Mouse (Mus musculus) thymus, postnatal 0 days (tissue): ENCODE measurements around the gene Slc6a17. TPM values are rescaled to one million over a fixed set of nuclear protein-coding genes. Genes with fewer than 3 reads are reported as not detected.
A peak's percentile ranks its signal among the peaks of the same experiment; 100 is the strongest.

Source experiments
- DNase-seq: peaks from one replicate; pipeline ENCODE4 v3.0.0-alpha.2; 2015; ENCODE audit warnings: low spot score
- polyA plus RNA-seq: library from polyadenylated mRNA; unstranded; fragments of >200 nt; fragmentation: Nextera tagmentation; extraction: Ambion mirVana; gene quantifications from 2 replicates; pipeline ENCODE4 v1.2.1, GENCODE M21; 2015

Gene Slc6a17
- polyA plus RNA-seq, 1 experiment from 2014 or later, result 0.33 TPM

GRCm38 (mm10) chr3:107528401-107529118 is 10.7 kb upstream of the Slc6a17 start:
- no peak for DNase-seq

GRCm38 (mm10) chr3:107524547-107524946 is 6.7 kb upstream of the Slc6a17 start:
- no peak for DNase-seq

- DNase-seq, result no peak
Observed at GRCm38 (mm10) chr3:107520931-107521330, 3.1 kb upstream of the Slc6a17 start.

DNA sequence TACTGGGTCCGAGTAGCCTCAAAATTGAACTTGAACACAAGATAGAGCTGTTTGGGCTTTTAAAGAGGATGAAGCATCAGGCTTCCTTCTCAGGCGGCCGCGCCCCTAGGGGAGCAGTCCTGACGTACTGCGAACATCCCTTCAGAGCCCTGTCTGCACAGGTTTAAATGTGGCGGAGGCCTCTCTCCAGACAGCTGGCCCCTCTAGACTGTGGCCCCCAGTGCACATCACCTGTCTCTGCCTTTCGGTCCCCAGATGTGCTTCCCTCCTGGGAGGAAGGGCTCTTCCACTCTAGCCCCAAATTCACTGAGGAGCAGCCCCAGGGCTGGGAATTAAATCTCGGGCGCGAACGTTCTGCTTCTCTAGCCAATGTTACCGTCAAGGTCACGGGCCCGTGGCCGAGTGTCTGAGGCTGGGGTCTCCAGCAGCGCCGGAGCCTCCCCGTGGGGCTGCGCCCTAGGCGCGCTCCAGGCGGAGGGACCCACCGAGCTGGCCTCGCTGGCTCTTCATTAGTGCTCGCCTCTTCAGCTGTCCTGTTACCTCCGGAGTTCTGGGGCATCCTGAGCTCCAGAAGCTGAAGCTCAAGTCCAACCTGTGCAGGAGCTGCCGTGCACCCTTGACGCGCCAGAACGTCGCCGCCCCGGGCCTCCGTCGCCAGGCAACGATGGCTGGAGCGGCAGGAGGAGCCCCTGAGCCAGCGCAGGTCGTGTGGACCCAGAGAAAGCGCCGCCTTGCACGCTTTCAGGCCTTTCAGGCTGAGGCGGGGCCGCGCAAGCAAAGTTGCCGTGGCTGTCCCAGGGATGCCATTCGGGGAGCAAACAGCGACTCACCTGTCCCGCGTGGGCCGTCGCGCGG is 815 bp downstream of the Slc6a17 start:
- DNase-seq, result no peak

GRCm38 (mm10) chr3:107515989-107516388 is 1.8 kb downstream of the Slc6a17 start:
- DNase-seq, result no peak

DNA sequence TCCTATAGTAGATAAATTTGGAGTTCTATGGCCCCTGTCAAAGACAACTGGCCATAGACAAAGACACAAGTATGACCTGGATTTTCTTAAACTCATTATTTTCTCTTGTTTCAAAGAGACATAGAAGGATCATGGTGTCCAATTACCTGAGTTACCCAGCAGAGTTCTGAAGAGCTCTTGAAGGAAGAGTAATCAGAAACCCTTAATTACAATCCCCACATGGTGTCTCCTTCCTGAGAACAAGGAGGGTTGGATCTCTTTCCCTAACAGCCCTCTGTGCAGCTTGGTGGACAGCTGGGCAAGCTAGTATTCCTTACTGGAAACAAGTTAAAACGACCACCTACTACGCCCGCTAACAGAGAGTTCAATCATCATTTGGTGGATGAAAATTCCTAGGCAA is 6.4 kb downstream of the Slc6a17 start:
- no peak for DNase-seq

- DNase-seq, result no peak
Observed at GRCm38 (mm10) chr3:107508696-107509095, 9.1 kb downstream of the Slc6a17 start.

DNA sequence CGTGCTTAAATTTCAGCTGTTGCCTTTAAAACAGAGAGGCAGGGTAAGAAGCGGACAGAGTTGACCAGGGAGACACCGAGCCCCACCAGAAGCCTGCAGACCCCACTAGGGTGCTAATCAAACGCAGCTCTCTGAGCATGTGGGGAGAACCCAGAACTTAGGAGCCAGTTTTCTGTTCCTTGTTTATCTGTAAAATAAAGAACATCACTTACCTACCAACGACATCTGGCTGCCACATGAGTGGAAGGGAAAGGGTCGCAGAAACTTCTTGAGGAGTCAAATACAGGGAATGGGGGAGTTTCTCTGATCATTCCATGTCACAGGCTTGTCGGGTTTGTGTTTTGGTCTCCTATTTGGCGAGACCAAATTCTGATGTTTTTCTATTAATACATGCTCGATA is 9.9 kb downstream of the Slc6a17 start:
- no peak for DNase-seq

DNA sequence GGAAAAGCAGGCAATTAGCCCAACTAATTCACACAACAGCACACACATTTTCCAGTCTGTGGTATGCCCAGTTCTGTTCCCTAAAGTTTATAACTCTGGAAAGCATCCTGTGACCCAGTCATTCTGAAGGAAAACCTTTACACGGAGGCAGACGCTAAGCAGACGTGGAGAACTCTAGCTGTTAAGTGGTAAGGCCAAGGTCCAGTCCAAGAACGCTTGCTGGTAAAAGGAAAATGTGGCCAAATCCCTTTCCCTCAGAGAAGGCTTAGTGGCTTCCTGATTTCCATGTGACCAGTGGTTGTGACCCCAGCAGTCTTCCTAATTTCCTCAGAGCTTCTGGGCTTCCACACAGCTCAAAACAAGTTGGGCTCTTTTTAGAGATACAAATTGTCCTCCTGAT is 11.3 kb downstream of the Slc6a17 start:
- no peak for DNase-seq

DNA sequence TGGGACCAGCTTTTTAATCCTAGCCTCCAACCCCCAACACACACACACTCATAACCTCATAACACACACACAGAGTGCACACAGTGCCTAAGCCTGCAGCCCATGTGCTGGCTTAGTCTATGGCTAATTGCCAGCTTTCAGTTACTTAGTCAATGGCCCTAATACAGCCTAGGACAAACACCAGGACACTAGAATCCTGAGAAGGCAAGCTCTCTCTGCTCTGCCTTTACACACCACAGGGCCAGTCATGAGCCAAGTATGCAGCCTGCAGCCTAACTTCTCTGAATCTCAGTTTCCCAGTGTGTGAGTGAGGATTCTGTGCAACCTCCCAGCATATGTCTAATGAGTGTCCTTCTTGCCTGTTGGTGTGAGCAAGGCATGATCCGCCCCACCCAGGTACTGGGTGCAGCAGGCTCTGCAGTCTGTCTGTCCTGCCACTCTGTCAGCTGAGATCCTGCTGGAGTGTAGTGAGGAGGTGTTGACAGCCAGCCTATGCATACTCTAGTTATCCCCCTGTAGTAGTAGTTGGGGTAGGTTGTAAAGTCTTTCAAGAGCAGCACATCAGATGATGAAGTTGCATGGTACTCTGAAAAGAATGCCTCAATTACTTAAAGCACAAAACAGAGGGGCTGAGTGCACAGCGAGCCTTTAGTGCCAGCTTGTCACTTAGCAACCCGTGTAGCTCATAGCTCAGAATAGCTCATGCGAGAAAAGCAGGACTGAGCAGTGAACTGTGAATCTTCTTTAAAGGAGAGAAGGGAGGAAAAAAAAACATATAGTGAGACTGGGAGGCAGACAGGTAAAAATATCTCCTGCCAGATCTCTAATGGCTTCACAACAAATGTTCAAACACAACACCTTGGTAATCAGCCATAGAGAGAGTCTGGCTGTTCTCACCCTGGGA is 12.1 kb downstream of the Slc6a17 start:
- no peak for DNase-seq

DNA sequence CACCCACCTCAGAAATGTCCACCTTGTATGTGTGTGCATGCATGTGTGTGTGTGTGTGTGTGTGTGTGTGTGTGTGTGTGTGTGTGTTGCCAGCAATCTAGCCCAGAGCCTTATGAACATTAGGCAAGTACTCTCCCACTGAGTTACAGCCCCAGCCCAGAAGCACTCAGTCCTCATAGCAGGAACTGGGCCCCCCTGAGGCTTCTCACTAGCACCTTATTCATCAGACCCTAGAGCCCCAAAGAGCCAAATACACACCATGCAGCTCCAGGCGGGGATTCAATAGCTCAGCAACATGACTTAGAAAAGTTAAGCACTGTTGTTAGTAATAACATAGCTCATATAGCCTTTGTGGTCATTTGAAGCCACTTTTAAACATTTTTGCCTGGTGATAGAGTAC is 13.3 kb downstream of the Slc6a17 start:
- no peak for DNase-seq

DNA sequence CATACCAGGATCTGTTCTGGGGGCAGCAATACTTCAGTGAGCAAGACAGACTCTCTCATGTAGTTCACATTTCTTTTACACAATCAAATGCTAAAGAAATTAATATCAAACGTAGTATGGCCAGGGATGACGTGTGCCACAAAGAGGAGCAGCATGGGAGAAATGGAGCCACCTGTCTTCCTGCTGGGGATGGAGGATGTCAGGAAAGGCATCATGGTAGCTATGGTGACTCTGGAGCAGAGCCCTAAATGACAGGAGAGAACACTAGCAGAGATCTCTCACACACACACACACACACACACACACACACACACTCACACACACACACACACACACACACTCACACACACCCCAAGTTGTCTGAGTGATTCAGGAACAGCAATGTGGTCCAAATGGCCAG is 14.1 kb downstream of the Slc6a17 start:
- no peak for DNase-seq

- no peak for DNase-seq
Observed at GRCm38 (mm10) chr3:107501702-107502151, 16.1 kb downstream of the Slc6a17 start.

DNA sequence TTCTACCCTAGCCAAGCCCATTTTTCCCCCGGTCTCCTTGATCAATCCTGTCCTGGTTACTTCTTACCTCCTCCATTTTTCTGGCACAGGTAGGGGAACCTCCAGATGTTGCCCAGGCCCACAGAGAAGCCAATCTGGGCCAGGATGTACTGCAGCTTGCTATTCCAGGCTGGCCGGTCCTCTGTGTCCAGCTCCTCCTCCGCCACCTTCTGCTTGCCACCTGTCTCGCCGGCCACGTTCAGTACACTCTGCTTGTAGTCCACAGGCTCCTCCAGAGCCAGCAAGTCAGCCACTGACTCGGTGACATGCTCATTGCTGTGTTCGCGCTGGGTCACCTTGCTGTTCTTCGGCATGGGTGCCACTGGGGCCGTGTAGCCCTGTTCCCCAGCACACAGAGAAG is 17.5 kb downstream of the Slc6a17 start:
- no peak for DNase-seq

DNA sequence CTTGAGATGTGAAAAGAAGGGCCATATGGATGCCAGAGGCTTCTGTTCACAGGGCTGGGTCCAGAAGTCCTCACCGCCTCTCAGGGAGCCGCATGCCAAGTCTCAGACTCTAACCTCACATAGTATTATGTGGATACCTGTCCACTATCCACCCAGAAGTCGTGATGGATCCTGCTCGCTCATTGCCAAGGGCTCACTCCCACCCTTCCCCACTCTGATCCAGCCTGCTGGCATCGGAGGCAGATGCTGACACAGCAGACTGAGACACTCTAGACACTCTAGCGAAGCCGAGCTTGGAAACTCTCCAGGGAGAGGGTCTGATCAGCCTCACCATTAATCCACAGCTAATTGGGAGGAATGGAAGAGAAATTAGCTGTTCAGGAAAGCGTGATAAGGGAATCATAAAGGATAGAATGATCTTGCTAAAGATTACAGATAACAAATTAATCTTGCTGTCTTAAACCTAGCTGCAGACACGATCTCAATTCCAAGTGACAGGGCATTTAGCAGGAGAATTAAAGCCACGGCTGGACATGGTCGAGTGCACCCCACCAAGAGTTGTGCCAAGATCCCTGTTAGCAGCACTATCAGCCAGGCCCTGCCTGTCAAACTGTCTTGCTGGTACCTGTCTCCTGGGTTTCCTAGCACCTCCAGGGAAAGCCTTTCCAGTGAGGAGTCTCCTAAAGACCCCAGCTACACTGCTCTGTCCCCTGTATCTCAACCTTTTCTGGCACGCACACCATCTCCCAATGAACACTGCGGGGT is 21.6 kb downstream of the Slc6a17 start:
- DNase-seq, result no peak

- no peak for DNase-seq
Observed at GRCm38 (mm10) chr3:107495524-107495923, 22.3 kb downstream of the Slc6a17 start.

- no peak for DNase-seq
Observed at GRCm38 (mm10) chr3:107491459-107491858, 26.4 kb downstream of the Slc6a17 start.

- no peak for DNase-seq
Observed at GRCm38 (mm10) chr3:107488637-107489036, 29.2 kb downstream of the Slc6a17 start.

DNA sequence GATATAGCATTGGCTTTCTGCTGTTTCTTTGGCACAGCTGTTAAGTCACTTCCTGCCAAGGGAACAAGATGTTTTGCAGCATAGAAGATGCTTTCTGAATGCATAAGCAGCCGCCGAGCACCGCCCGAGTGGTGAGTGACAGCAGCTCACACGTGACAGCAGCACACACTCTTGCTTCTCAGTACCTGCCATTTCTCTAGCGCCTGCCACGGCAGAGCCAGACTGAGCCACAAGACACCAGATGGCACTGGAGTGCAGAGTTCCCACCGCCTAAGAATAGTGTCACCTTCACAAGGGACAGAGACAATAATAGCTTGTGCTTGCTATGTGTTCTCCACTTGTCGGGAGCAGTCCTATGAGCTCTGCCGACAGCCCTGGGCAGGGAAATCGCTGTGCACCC is 34.5 kb downstream of the Slc6a17 start:
- DNase-seq, result peak; percentile 23

GRCm38 (mm10) chr3:107480660-107481059 is 37.2 kb downstream of the Slc6a17 start:
- no peak for DNase-seq

DNA sequence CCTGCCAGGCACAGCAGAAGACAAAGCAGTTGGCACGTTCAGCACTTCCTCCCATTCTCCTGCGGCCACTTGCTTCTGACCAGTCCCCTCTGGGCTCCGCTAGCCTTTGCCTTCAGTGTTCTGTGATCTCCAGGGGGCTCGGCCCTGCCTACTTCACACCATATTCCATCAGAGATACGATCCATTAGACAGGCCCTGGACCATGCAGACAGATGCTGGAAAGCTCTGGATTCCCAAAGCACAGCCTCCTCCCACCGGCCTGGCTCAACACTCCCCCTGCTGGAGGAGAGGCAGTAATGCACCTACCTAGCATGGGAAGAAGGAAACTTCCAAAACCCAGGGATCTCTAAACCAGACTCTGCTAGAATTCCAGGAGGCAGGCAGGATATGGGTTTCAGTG is 45.6 kb downstream of the Slc6a17 start:
- peak; percentile 38 for DNase-seq
